Mouse (Mus musculus): ENCODE measurements around the gene Grb7.

DNA sequence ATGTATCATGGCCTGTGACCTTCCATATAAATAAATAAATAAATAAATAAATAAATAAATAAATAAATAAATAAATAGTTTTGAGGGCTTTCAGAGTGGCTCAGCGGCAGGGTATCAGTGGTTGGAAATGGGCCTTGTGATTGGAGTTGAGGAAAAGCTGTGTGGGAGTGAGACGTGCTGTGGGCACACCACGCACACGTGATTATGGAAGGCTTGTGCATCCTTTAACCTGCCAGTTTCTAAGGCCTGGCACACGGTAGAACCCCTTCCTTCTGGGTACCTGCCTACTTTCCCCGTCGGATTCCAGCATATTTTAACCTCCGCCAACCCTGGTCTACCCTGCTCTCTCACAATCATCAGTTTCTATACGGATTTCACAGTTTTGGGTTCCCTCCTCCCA lies 10.8 kb downstream of the Grb7 start:
- no peak for TF ChIP-seq CTCF (IDR thresholded peaks at IDR 0.05; ENCODE audit: extremely low read depth, insufficient read depth, insufficient read length, insufficient replicate concordance)
- TF ChIP-seq POLR2A (IDR thresholded peaks at IDR 0.05; ENCODE audit: low read depth, low read length) = no peak

All from spleen, adult 2 months (tissue).